Mouse (Mus musculus) midbrain, postnatal 0 days (tissue): Measurements from ENCODE around the gene Atp6v0e. TPM values are rescaled to one million over a fixed set of nuclear protein-coding genes. Genes with fewer than 3 reads are reported as not detected.

Experiments used
- ATAC-seq: fragments of 200-750 bp; cut with Nextera tagmentation; 2 replicates; pipeline ENCODE4 v1.8.0; 2017; ENCODE audit warnings: moderate number of reproducible peaks, mild to moderate bottlenecking, moderate TSS enrichment, moderate library complexity; ENCODE audit not compliant: low FRiP score
- DNase-seq: peaks from one replicate; pipeline ENCODE4 v3.0.0-alpha.2; 2015; ENCODE audit warnings: low spot score
- H3K27ac ChIP-seq: fragments of 300-500 bp; sonication (generic); 2 replicates; pipeline ENCODE4 v1.5.1; 2014; ENCODE audit warnings: low read depth, mild to moderate bottlenecking, low read length, mixed read lengths
- H3K27me3 ChIP-seq: fragments of 300-500 bp; sonication (generic); 2 replicates; pipeline ENCODE4 v1.6.1; 2014; ENCODE audit warnings: low read length, control low read depth, mixed read lengths; ENCODE audit not compliant: insufficient read depth
- H3K36me3 ChIP-seq: fragments of 300-500 bp; sonication (generic); 2 replicates; pipeline ENCODE4 v1.6.1; 2014; ENCODE audit warnings: low read length, control low read depth, mixed read lengths; ENCODE audit not compliant: insufficient read depth
- H3K4me1 ChIP-seq: fragments of 300-500 bp; sonication (generic); 2 replicates; pipeline ENCODE4 v1.6.1; 2014; ENCODE audit warnings: mild to moderate bottlenecking, control low read depth, antibody characterized with exemption, low read length, mixed read lengths; ENCODE audit not compliant: insufficient read depth
- H3K4me2 ChIP-seq: fragments of 300-500 bp; sonication (generic); 2 replicates; pipeline ENCODE4 v1.6.1; 2014; ENCODE audit warnings: low read depth, mild to moderate bottlenecking, low read length, mixed read lengths; ENCODE audit not compliant: poor library complexity, severe bottlenecking
- H3K4me3 ChIP-seq: fragments of 300-500 bp; sonication (generic); 2 replicates; pipeline ENCODE4 v1.5.1; 2014; ENCODE audit warnings: low read depth, mild to moderate bottlenecking, low read length, moderate library complexity
- H3K9ac ChIP-seq: fragments of 300-500 bp; sonication (generic); replicated peaks from 2 replicates; pipeline ENCODE4 v1.6.1; 2014; ENCODE audit warnings: mild to moderate bottlenecking, low read length, moderate library complexity, mixed read lengths; ENCODE audit not compliant: poor library complexity, severe bottlenecking
- H3K9me3 ChIP-seq: fragments of 300-500 bp; sonication (generic); 2 replicates; pipeline ENCODE4 v1.6.1; 2016; ENCODE audit warnings: low read length, control low read depth
- CTCF ChIP-seq: IDR thresholded peaks from 2 replicates; pipeline ENCODE4 v1.5.1; 2016; ENCODE audit warnings: antibody characterized with exemption, mild to moderate bottlenecking
- WGBS: fragments of 180-500 bp; shearing (Covaris S2); extraction: QIAGEN DNeasy Blood & Tissue Kit; methylation state at CpG from one replicate; pipeline ENCODE4 v1.1.7; 2014; 5-methylcytosine and 5-hydroxymethylcytosine counted together
- polyA plus RNA-seq: library from polyadenylated mRNA; unstranded; fragments of >200 nt; fragmentation: Nextera tagmentation; extraction: Ambion mirVana; gene quantifications from 2 replicates; pipeline ENCODE4 v1.2.1, GENCODE M21; 2015
- total RNA-seq: library from RNA; depleted of rRNA; stranded (reverse); fragments of >200 nt; gene quantifications from 2 replicates; pipeline ENCODE4 v1.2.3, GENCODE M21; 2014

Atp6v0e gene
- total and polyA plus RNA-seq, 2 experiments from 2014 or later = 80.6 to 85.3 TPM

DNA sequence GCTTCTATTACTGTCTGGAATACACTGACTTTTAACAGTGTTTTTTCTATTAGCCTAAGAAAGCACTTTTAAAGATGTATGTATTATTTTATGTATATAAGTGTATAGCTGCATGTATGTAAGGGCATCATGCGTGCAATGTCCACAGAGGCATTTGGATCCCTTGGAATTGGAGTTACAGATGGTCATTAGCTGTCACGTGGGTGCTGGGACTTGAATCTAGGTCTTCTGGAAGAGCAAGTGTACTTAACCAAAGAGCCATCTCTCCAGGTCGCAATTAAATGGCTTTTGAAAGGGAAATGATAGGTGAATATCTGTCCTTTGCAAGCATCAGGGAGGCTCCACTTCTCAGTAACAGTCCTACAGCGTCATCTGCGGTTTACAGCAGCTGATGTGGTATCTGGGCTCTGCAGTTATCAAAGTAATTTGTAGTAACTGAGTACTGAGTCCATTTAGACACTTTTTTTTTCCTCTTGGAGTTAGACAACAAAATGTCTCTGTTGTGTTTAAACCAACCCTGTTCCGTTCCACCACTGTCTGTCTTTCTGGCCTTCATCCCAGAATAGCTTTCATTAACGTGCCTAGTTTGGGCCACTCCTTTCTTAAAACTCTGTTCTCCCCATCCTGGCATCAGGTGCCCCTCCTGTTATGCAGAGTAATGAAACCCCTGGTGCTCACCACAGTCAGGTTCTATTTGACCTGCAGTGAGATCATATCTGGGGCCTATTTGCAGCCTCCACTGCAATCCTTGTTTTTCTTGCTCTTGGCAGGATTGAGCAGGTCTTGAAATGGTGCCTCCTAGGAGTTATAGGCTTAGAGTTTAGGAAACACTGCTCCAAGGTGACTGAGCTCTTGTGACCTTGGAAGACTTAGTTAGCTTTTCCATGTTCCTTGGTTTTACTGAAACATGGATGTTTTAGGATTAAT, 14.9 kb downstream of the Atp6v0e start:
- Histone ChIP-seq H3K36me3 (peaks cover 4% of the 10 kb centered on the region; the same call in 1 of the 2 replicates), H3K9me3 (no peaks in the 10 kb centered on the region), H3K9ac (no peak overlapping the region), H3K4me1 (peaks cover 10% of the 10 kb centered on the region), H3K27me3 (no peaks in the 10 kb centered on the region), H3K4me2 (peak overlapping the region; percentile 64), H3K27ac (no peak overlapping the region), H3K4me3 (peak overlapping the region; percentile 77; the same call in 1 of the 2 replicates)
- TF ChIP-seq CTCF = no peak
- DNase-seq = no peak
- no peak for ATAC-seq
- WGBS = 77% methylated on average over 7 of the region's 7 CpGs

DNA sequence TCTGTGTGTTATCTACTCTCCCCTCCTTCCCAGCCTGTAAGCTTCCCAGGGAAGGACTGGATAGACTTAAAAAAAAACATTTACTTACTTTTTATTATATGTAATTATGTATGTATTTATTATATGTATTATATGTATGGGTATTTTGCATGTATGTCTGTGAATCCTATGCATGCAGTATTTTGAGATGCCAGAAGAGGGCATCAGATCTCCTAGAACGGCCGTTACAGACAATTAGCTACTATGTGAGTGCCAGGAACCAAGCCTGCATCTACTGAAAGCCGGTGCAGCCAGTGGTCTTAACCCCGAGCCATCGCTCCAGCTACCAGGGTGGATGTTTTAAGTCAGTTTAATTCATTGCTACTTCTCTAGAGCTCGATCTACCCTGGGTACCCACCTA, 18.2 kb downstream of the Atp6v0e start:
- no peaks in the 10 kb centered on the region for H3K9me3 ChIP-seq
- H3K4me1 ChIP-seq = peaks cover 10% of the 10 kb centered on the region
- ATAC-seq = no peak
- peaks cover 19% of the 10 kb centered on the region for H3K36me3 ChIP-seq
- DNase-seq = no peak
- H3K27ac ChIP-seq = no peak overlapping the region
- no peak overlapping the region for H3K9ac ChIP-seq
- H3K4me3 ChIP-seq = no peak overlapping the region
- no peak overlapping the region for H3K4me2 ChIP-seq
- peak; percentile 43 for TF ChIP-seq CTCF
- no peaks in the 10 kb centered on the region for H3K27me3 ChIP-seq
- WGBS = 94% methylated on average over 6 of the region's 6 CpGs

DNA sequence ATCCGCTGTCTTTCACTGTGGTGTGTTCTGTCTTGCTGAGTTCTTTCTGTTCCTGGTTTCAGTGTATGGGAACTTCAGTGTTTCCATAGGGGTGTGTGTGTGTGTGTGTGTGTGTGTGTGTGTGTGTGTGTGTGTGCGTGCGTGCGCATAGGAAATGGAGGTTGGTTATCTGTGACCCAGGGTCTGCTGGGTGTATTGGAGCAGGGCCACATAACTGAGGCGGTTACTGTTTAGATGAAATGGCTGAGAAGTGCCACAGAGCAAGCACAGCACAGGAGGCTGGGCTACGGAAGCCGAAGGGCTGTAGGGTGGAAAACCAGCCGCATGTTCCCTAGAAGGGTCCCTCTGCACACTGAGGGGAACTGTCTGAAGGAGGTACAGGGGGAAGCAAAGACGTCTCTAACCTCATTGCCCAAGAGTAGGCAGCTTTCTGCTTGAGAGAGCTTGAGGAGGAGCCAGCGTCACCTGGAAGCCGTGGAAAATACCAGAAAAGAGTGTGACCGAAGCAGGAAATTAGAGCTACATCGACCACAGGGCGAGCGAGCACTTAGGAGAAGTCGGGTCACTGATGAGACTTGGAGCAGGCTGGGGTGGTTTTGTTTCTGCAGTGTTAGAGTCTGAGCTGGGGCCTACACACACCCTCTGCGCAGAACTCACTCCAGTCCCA, 23.4 kb downstream of the Atp6v0e start:
- no peak overlapping the region for H3K4me3 ChIP-seq
- H3K9ac ChIP-seq = no peak overlapping the region
- no peaks in the 10 kb centered on the region for H3K9me3 ChIP-seq
- no peaks in the 10 kb centered on the region for H3K27me3 ChIP-seq
- no peaks in the 10 kb centered on the region for H3K4me1 ChIP-seq
- peaks cover 17% of the 10 kb centered on the region for H3K36me3 ChIP-seq
- DNase-seq (no peak), ATAC-seq (no peak)
- no peak overlapping the region for H3K27ac ChIP-seq
- TF ChIP-seq CTCF = no peak
- 94% methylated on average over 17 of the region's 17 CpGs for WGBS
- H3K4me2 ChIP-seq = no peak overlapping the region

DNA sequence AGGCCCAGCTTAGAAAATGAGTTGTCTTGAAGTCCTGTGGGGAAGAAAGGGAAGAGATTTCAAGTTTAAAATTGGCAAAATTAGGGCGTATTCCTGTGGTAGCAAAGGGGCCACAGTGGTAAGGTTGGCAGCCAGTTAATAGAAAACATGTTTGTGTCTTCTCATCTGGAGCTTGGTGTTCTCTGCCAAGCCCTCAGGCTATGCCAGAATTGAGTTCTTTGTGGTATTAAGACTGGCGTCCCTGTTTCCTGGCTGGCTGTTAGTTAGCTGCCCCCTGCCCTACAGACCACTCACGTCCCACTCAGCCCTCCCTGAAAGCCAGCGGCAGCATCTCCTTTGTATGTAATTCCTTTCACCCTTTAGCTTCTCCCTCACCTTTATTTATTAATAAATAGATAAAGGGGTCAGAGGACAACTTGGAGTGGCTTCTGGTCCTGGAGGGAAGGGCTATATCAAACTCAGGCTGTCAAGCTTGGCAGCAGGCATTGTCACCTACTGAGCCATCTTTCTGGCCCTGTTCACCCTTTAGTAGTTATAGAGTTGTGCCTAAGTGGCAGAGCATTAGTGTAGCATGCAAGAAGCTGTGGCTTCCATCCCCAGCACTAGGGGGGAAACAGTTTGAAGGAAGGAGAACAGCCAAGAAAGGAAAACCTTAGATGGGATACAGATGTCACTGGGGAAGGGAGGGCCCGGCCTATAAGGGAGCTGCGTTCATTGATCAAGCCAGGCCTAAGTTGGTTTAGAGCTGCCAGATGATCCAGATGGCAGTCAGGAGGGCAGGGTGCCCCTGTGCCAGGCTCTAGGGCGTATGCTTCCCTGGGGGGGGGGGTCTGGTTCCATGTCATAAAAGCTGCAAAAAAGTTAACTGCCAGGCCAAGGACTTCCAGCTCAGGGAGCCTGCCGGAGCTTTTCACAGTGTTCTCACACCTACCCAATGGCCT, 26.0 kb downstream of the Atp6v0e start:
- WGBS = 65% methylated on average over 8 of the region's 8 CpGs
- Histone ChIP-seq H3K36me3 (peaks cover 6% of the 10 kb centered on the region; the same call in 1 of the 2 replicates), H3K4me1 (no peaks in the 10 kb centered on the region), H3K4me2 (no peak overlapping the region), H3K27me3 (no peaks in the 10 kb centered on the region), H3K4me3 (no peak overlapping the region), H3K9ac (0 out of 2 replicates have a peak overlapping the region, but pooled peaks have one; percentile 1), H3K27ac (peak overlapping the region; percentile 43), H3K9me3 (no peaks in the 10 kb centered on the region)
- no peak for ATAC-seq
- TF ChIP-seq CTCF = no peak
- peak; percentile 79 for DNase-seq

DNA sequence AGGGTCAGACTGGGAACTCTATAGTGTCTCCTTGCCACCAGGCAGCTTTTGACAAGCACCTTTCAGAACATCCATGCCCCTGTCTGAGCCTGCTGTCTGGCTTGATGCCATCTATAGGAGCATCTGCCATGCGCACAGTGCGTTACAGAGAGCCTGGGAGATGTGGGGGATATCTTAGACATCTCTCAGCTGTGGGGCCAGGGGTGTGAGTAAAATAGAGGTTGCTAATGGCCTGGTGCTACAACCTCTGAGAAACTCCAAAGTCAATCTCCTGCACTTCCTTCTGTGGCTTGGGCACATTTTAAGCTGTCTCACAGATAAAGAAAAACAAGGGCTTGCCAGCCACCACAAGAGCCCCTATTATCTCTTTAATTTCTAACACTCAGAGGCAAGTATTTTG, 26.8 kb downstream of the Atp6v0e start:
- Histone ChIP-seq H3K4me2 (no peak overlapping the region), H3K4me1 (no peaks in the 10 kb centered on the region), H3K9me3 (no peaks in the 10 kb centered on the region), H3K9ac (0 out of 2 replicates have a peak overlapping the region, but pooled peaks have one; percentile 1), H3K27me3 (no peaks in the 10 kb centered on the region), H3K4me3 (no peak overlapping the region), H3K36me3 (no peaks in the 10 kb centered on the region), H3K27ac (peak overlapping the region; percentile 43)
- TF ChIP-seq CTCF = no peak
- WGBS = 74% methylated on average over 2 of the region's 2 CpGs
- ATAC-seq = no peak
- no peak for DNase-seq
